Mouse (Mus musculus) olfactory bulb, adult 2 months (tissue): ENCODE results near the gene Dscaml1.

Source experiments
- CTCF ChIP-seq: fragments of 200-500 bp; IDR thresholded peaks from 2 replicates; pipeline ENCODE4 v1.5.1; 2012; ENCODE audit warnings: low read depth, mild to moderate bottlenecking, low read length, moderate library complexity; ENCODE audit not compliant: insufficient read depth
- POLR2A ChIP-seq: fragments of 200-500 bp; IDR thresholded peaks from 2 replicates; pipeline ENCODE4 v1.6.1; 2012; ENCODE audit warnings: mild to moderate bottlenecking, low read depth, low read length, moderate library complexity; ENCODE audit not compliant: insufficient read depth

DNA sequence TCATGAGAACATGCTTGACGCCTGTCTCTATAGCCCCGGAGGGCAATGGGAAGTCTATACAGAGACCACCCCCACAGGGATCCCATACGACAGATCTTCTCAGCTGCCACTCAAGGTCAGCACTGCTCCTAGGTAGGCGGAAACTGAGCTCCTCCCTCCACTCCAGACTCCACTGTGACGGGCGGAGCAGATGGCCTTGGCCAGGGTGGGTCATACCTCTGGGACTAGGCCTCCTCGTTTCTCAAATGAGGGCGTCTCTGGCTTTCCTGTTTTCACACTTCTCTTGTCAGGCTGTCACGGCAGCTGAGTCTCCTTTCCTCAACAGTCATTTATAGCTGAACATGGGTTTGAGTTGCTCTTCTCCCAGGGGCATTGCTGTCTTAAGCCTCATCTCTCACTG is 160.0 kb downstream of the Dscaml1 start:
- TF ChIP-seq CTCF (no peak), POLR2A (no peak)
